Mouse (Mus musculus) kidney, postnatal 10 days (tissue): Measurements from ENCODE around the gene Nt5m.

Experiments
- DNase-seq: peaks from one replicate; pipeline ENCODE4 v3.0.0; 2021; ENCODE audit warnings: mixed read lengths

Nt5m gene

DNA sequence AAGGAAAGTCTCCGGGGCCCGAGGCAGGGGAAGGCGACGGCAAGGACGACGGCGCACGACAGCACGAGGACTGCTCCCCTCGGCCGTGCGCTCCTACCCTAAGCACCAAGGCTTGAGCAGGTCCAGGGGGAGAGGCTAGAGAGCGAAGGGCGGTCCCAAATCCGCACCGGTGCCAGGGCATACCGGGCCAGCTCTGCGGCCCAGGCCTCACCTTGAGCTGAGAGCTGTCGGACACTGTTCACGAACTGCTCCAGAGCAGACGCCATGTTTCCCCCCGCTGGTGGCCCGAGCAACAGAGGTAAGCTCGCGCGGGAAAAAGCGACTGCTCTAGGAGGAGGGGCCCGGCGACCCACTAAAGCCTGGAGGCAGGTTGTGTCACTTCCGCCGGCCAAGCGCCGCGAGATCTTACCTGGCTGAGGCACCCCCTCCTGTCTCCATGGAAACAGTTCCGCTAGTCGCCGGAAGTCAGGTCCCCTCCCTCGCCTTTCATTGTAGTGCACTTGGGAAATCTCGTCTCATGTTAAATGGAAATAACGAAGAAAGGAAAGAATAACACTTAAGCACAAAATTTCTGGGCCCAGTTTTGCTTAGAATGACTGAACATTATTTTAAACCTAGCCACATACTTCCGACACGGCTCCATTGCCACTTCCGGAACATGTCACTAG is 346 bp downstream of the Nt5m start, which contains the start of gene Cops3:
TSS of gene Cops3 (minus strand) at position 380 of the 668 bp plus-strand sequence.
- peak; percentile 98 for DNase-seq

- DNase-seq = no peak
These were observed 7.1 kb downstream of the Nt5m start for GRCm38 (mm10) chr11:59846311-59846710.

GRCm38 (mm10) chr11:59847131-59847530 is 7.9 kb downstream of the Nt5m start:
- peak; percentile 62 for DNase-seq

GRCm38 (mm10) chr11:59847891-59848884 is 8.9 kb downstream of the Nt5m start:
- DNase-seq = peak; percentile 88

DNA sequence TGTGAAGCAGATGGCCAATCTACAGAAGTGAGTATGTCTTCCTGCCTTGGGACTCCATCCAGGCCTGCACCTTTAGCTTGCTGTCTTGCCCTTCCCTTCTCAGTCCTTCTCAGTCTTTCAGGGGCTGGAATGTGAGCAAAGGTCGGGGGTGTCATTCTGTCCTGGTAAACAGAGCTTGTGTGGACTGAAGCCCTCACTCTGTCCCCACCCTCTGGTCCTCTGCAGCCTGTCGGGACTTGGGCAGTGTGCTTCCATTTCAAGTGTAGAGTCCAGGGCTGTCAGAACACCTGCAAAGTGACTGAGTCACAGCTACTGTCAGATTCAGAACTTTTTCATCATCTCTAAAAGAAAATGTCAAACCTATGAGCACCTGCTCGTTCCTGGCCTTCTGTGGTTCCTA is 13.6 kb downstream of the Nt5m start:
- no peak for DNase-seq

DNA sequence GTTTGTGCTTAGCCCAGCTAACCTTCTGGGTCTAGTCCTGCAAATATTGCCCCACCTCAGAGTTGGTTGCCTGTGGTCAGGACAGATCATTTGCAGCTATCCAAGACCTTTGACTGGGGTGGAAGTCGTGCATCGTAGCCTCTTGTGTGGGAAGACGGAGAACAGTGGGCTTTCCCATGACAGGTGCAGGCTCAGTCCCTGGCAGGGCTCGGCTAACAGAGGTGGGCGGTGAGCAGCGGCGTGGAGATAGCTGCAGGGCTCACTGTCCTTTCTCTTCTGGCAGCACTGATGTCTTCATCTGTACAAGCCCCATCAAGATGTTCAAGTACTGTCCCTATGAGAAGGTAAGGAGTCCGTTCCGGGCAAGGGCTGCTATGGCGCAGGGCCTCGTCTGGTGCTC is 21.2 kb downstream of the Nt5m start:
- no peak for DNase-seq

- DNase-seq = no peak
These were observed 25.1 kb downstream of the Nt5m start for GRCm38 (mm10) chr11:59864316-59864715.

DNA sequence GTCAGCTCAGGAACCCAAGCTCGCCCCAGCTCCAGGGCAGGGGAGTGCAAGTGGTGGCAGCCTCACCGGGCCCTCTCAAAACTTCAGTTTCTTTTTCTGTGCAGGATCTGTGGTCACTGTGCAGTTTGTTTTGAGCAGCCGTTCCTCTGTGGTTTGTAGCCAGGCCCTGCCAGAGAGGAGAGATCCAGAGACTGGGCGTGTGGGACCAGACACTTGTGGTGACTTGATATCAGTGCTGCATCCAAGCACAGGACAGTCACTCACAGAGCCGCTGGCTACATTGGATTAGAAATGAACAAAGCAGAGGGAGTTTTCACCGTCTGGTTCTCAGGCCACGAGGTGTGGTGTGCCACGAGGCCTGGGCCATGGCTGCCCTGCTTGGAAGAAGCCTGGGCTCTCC is 32.9 kb downstream of the Nt5m start:
- DNase-seq = no peak

GRCm38 (mm10) chr11:59880031-59880430 is 40.8 kb downstream of the Nt5m start:
- peak; percentile 89 for DNase-seq

DNA sequence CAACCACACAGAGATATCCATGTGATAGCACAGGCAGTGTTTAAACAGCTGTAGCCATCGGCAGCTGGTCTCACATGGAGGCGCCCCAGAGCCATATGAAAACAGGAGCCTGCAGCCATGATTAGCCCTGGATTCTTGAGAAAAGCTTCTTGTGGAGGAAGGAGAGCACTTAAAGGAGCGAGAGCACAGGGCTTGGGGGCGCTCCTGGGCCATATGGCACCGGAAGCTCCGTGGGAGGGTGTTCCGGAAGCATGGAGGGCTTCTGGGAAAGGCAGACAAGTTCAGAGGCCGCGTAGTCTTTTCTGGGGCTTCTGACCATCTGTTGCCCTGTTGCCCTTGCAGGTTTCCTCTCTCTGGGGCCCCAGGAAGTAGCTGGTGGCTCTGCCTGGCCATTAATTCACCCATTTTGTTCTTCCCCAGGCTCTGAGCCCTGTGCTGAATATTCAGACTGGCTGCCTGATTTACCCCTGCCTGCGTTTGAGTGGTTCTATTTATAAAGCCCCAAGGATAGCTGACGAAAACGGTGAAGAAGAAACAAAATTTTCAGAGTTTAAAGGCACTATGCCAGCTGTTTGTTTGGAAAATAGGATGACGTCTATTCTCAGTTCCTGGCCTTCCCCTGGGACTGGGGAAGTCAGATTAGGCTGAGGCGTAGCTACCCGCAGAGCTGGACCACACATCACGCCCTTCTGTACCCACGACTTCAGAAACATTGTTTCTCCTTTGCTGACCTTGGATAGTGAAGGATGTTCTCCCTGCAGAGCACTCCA is 46.2 kb downstream of the Nt5m start:
- DNase-seq = peak; percentile 63

- no peak for DNase-seq
These were observed 47.7 kb downstream of the Nt5m start for GRCm38 (mm10) chr11:59886952-59887351.

- DNase-seq = no peak
These were observed 48.9 kb downstream of the Nt5m start for GRCm38 (mm10) chr11:59888151-59888550.

DNA sequence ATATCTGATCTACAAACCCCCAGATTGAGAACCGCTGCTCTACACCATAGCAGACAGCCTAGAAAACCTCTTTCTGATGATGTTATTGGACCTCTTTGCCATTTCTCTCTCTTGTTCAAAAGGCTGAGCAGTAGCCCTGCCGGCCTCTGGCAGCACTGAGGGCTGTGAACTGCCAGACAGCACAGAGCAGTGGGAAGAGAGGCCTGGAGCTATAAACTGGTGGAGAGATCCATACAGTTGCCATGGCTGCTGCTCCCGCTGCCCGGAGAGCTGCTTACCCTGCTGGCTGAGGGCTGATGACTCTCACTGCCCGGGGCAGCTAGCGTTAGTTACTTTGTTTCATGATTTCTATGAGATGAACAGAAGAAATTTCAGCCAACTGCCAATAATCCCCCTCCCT is 52.6 kb downstream of the Nt5m start:
- no peak for DNase-seq

DNA sequence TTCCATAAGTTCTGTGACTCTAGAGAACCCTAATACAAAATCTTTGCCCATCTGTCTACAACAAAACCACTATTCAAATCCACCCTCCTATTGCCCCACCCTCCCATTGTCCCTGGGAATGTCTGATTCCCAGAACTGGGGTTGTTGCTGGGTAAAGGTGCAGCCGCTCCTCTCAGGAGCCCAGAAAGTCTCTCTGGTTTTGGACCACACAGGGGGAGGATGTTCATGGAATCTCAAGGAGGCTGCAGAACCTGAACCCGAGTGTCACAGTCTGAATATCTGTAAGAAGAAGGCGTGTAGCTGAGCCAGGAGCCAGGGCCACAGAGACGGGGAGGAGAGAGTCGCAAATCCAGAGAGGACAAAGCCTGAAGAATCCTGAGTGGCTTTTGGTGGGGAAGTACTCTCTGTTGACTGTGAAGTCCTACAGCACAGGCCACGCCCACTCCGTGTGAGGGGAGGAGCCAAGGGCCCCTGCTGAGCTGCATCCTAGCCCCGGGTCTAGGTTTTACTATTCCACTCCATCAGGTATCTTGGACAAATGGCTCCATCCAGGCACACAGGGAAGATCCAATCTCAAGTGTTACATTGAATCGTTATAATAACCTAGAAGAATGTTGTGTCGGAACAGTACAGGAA is 54.0 kb downstream of the Nt5m start:
- peak; percentile 35 for DNase-seq

DNA sequence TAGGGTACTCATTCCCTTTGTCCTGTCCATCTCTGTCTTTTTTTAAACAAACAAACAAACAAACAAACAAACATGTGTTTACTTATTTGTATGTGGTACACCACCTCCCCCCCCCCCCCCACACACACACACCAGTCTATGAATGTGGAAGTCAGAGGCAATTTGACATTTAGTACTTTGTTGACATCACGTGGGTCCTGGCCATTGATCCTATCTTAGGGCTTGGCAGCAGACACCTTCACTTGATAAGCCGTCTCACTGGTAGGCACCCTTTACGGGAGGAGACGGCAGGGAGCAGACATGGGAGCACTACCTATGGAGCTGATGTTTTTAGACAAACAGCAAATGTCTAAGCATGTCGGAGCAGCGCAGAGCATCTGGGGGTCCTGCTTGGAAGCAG is 55.7 kb downstream of the Nt5m start:
- no peak for DNase-seq

GRCm38 (mm10) chr11:59895316-59895715 is 56.1 kb downstream of the Nt5m start:
- DNase-seq = peak; percentile 46

DNA sequence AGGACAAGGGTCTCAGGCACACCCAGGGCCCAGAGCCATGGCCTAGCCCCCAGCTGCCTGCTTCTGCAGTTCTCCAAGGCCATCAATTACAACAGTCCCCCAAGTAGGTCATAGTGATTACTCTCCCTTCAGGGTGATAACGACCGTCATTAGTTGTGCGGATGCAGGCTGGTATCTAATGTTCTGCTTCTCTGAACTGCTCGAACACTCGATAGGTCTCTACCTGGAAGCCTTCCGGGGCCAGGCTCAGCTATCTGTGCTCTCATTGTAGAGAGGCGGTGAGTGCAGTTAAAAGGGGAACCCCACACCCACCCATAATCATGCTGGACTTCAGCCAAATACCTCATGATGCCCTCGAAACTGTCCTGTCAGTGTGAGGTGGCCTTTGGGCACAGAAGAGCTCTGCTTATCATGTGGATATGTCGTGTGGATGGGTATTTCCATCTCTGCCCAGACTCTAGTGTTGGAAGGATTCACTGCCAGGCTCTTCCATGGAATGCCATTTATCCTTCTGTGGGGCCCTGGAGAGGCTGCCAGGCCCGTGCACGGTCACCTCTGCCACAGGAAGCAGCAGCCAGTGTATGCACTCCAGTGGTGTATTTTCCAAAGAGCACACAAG is 58.8 kb downstream of the Nt5m start:
- no peak for DNase-seq

DNA sequence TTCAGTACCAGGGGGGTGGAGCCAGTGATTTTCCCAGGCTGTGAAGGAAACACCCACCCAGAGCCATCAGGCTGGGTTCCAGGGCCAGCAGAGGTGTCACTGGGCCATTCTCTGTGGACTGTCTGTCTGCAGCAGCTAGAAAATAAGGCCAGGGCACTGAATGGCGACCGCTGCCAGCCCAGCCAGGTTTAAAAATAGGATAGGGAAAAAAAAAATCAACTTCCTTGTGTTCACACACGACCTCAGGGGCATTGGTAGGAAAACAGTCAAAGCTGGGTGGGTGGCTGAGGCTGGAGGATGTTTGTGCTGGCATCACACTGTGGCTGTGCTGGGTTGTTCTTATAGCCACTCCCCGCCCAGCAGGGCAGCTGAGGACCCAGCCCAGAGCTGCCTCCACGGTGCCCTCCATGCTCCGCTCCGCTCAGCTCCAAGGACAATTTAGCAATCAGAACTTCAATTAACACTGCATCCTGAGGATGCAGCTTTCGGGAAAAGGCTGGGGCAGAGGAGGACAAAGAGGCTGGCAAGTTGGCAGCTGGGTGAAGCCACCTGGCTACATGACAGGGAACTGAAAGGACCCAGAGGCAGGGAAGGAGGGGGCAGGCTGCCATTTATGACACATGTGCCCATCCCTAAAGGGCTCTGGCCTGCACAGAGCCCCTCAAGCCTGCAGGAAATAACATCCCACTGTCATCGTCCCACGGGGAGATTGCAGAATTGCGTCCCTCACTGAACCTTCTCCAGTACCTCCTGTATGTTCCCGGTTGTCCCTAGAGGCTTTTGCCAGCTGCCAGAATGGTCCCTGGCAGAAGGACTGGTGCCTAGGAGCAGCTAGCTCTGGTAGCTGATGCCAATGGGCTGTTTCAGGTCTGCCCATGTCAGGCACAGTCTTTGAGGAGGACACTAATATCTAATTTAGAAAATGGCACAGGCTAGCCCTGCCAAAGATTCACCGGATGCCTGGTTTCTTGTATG is 60.8 kb downstream of the Nt5m start:
- DNase-seq = peak; percentile 67

GRCm38 (mm10) chr11:59900995-59901394 is 61.7 kb downstream of the Nt5m start:
- DNase-seq = no peak

DNA sequence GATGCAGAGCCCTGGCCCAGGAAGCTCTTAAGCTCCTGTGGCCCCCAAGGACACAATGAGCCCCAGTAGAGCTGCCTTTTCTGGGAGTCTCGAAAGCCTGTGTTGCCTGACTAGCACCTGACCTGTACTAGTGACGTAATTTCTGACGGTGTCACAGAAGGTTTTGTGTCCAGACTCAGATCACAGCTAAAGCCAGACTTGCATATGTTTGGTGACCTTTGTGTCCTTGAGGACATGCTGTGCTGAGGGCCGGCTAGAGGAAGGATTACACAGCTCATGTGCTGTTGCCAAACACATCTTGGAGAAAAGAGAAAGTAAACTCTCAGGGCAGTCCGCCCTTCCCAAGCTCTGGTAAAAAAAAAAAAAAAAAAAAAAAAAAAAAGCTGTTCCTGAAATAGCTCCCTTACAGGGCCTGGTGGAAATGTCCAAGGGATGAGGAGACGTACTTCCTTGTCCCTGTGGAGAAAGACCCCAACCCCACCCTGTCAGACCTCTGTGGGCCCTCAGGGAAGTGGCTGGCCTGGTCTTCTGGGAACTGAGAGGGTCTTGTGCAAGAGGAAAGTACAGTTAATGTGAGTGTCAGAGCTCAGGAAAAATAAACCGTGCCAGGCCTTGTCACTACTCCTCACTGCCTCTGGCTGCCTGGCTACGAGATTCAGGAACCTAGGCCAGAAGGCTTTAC is 62.9 kb downstream of the Nt5m start:
- DNase-seq = peak; percentile 43
